Mouse (Mus musculus) embryonic stem cell, embryonic (primary cell): ENCODE data around the gene Diaph2.

Source experiments
- CTCF ChIA-PET, 4 experiments: fragments of 300-600 bp in 2 of 4; fragments of 350-600 bp in 2 of 4; sonication (Branson Sonifier 250); formaldehyde crosslinking; loops; one replicate each; lab custom pipeline; 2022; ENCODE audit warnings: inconsistent platforms in 2 of 4; lab: Charles Lee
- POLR2A ChIA-PET, 4 experiments: fragments of 300-600 bp in 2 of 4; fragments of 350-600 bp in 2 of 4; sonication (Branson Sonifier 250); formaldehyde crosslinking; loops; one replicate each; lab custom pipeline; 2022; ENCODE audit warnings: antibody characterized with exemption in 4 of 4, inconsistent platforms in 1 of 4; lab: Charles Lee

Diaph2 gene

GRCm38 (mm10) chrX:129749571-129750061, at the start of gene Diaph2:
Gene Diaph2, plus strand, starts transcription at chrX:129749742.
- ChIA-PET POLR2A (interaction anchor here (0.7 to 3.0 kb wide), 33 partner anchors 8 to 176 kb away, joined by 3 to 37 read pairs (median 5); no protein-coding TSS in a partner anchor), CTCF (interaction anchor here in 1 of 4 experiments (0.6 kb wide), 1 partner anchor 627 kb away, joined by 3 read pairs; no protein-coding TSS in a partner anchor)

GRCm38 (mm10) chrX:129701634-129702312, 47.8 kb upstream of the Diaph2 start:
- ChIA-PET CTCF (interaction anchor here in 1 of 4 experiments (0.7 kb wide), 1 partner anchor 93 kb away, joined by 9 read pairs; no protein-coding TSS in a partner anchor), POLR2A (interaction anchor here in 2 of 4 experiments (0.6 to 1.3 kb wide), 2 partner anchors 21 to 48 kb away, joined by 3 read pairs; partner anchors contain the start of gene Diaph2 (in 2 of the 2))

GRCm38 (mm10) chrX:129709656-129710055, 39.9 kb upstream of the Diaph2 start:
- CTCF ChIA-PET: no interaction called here
- POLR2A ChIA-PET: interaction anchor here in 1 of 4 experiments (0.6 kb wide), 1 partner anchor 40 kb away, joined by 3 read pairs; the partner anchor contains the start of gene Diaph2

- CTCF ChIA-PET: no interaction called here
- POLR2A ChIA-PET: interaction anchor here in 2 of 4 experiments (0.8 to 1.7 kb wide), 8 partner anchors 8 to 74 kb away, joined by 3 to 9 read pairs (median 4); partner anchors contain the start of gene Diaph2 (in 2 of the 2)
Measured at GRCm38 (mm10) chrX:129728717-129729220, 20.8 kb upstream of the Diaph2 start.

- CTCF ChIA-PET: no interaction called here
- POLR2A ChIA-PET: interaction anchor here in 2 of 4 experiments (1.0 to 1.9 kb wide), 6 partner anchors 8 to 19 kb away, joined by 3 to 10 read pairs (median 4); partner anchors contain the start of gene Diaph2 (in 1 of the 2)
Measured at GRCm38 (mm10) chrX:129736562-129736961, 13.0 kb upstream of the Diaph2 start.

DNA sequence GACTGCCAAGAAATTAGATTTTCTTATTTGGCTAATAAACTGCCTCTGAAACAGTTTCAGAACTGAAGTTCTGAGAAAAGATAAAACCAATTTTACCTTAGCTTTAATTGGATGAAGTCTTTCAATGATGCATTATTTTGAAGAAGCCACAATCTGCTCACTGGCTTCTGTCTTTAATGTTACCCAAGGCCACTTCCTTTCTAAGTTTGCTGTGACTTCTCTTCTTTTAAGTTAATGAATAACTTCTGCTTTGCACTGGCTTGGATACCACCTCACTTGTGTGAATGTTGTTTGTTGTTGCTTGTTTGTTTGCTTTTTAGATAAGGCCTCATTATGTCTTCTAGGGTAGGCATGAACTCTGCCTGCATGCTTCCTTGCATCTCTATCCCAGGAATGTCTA, 10.3 kb upstream of the Diaph2 start:
- ChIA-PET CTCF (no interaction called here), POLR2A (interaction anchor here in 1 of 4 experiments (1.0 kb wide), 1 partner anchor 11 kb away, joined by 3 read pairs; no protein-coding TSS in a partner anchor)

GRCm38 (mm10) chrX:129742981-129743380, 6.6 kb upstream of the Diaph2 start:
- ChIA-PET POLR2A (no interaction called here), CTCF (no interaction called here)

GRCm38 (mm10) chrX:129745976-129746375, 3.6 kb upstream of the Diaph2 start:
- ChIA-PET CTCF (no interaction called here), POLR2A (interaction anchor here in 2 of 4 experiments (0.6 to 2.7 kb wide), 13 partner anchors 8 to 57 kb away, joined by 3 to 17 read pairs (median 4); no protein-coding TSS in a partner anchor)

DNA sequence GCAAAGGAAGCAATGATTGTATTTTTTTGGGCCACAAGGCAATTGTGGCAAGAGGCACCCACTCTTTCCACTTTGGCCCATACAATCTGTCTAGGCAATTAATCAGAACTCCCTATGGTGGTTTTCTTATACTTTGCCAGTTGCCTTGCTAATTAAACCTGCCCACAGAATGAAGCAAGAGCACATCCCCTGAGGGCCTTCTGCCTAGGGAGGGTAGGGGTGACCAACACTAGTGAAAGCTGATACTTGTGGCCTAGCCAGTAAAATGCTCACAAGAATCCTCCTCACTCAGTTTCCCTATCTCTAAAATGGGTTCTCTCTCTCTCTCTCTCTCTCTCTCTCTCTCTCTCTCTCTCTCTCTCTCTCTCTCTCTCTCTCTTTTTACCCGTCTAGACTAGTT, 440 bp upstream of the Diaph2 start:
- CTCF ChIA-PET: no interaction called here
- POLR2A ChIA-PET: interaction anchor here (0.6 to 3.0 kb wide), 31 partner anchors 8 to 978 kb away, joined by 3 to 37 read pairs (median 5); no protein-coding TSS in a partner anchor

DNA sequence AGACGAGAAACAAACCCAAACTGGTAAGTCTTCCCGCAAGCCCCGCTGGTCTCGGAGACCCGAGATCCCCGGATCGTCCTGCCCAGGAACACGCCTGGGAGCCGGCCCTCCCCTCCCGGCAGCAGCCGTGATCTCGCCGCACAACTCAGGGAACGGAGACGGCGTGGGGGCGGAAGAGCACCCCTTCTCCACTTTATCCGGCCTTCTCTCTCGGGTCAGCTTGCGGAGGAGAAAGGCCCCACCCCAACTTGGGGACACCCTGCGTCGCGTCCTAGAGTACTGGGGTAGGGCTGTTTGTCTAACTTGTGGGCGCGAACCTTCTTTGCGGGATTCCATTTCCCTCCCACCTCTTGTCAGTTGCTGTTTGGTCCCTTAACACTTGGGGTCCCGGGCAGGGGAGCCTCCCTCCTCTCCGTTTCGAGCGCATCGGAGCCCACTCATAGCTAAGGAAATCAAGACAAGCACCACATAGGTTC, 590 bp downstream of the Diaph2 start:
- CTCF ChIA-PET: interaction anchor here in 1 of 4 experiments (0.6 kb wide), 1 partner anchor 627 kb away, joined by 3 read pairs; no protein-coding TSS in a partner anchor
- POLR2A ChIA-PET: interaction anchor here (0.7 to 3.0 kb wide), 33 partner anchors 8 to 416 kb away, joined by 3 to 37 read pairs (median 5); no protein-coding TSS in a partner anchor

GRCm38 (mm10) chrX:129750606-129751005, 1.1 kb downstream of the Diaph2 start:
- ChIA-PET CTCF (interaction anchor here in 1 of 4 experiments (0.5 kb wide), 1 partner anchor 97 kb away, joined by 5 read pairs; no protein-coding TSS in a partner anchor), POLR2A (interaction anchor here in 3 of 4 experiments (0.7 to 3.0 kb wide), 18 partner anchors 10 to 417 kb away, joined by 3 to 37 read pairs (median 8); no protein-coding TSS in a partner anchor)

- CTCF ChIA-PET: no interaction called here
- POLR2A ChIA-PET: interaction anchor here in 2 of 4 experiments (1.0 to 5.0 kb wide), 3 partner anchors 11 to 17 kb away, joined by 3 to 23 read pairs (median 3); no protein-coding TSS in a partner anchor
Measured at GRCm38 (mm10) chrX:129756606-129757005, 7.1 kb downstream of the Diaph2 start.

DNA sequence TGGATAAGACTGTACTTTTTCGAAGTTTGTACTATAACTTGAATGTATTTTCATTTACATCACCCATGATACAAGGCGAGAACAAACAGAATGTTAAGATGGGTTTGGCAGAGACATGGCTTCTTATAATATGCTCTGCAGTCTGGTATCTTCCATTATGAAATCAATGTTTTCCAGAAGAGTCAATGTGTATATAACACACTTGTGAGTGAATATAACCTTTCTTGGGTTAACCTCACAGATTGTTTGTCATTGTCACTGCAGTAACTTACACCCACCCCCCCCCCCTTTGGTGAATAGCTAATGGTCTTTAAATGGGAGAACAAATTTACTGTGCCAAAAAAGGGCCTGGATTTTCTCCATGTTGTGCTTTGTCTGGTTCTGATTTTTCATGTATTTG, 13.1 kb downstream of the Diaph2 start:
- ChIA-PET POLR2A (no interaction called here), CTCF (no interaction called here)

DNA sequence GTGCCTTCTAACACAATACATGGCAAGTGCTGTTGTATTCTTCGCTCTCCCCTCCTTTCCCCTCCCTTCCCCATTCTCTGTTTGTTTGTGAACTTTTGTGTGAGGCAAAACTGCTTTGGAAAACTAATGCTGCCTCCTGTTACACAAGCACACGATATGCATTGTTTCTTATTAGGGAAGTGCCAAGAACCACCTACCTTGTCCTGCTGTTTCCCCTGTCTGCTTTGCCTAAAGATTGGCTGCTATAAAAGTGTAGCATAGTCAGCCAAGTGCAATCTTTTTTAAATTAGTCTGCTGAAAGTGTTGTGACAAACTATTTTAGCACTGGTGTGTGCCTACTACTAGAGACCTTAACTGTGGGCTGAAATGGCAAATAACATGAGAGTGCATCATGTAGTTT, 15.8 kb downstream of the Diaph2 start:
- POLR2A ChIA-PET: no interaction called here
- CTCF ChIA-PET: no interaction called here

GRCm38 (mm10) chrX:129766811-129767210, 17.3 kb downstream of the Diaph2 start:
- POLR2A ChIA-PET: interaction anchor here in 1 of 4 experiments (2.2 kb wide), 1 partner anchor 11 kb away, joined by 5 read pairs; no protein-coding TSS in a partner anchor
- CTCF ChIA-PET: no interaction called here

GRCm38 (mm10) chrX:129770625-129771024, 21.1 kb downstream of the Diaph2 start:
- POLR2A ChIA-PET: no interaction called here
- CTCF ChIA-PET: no interaction called here

DNA sequence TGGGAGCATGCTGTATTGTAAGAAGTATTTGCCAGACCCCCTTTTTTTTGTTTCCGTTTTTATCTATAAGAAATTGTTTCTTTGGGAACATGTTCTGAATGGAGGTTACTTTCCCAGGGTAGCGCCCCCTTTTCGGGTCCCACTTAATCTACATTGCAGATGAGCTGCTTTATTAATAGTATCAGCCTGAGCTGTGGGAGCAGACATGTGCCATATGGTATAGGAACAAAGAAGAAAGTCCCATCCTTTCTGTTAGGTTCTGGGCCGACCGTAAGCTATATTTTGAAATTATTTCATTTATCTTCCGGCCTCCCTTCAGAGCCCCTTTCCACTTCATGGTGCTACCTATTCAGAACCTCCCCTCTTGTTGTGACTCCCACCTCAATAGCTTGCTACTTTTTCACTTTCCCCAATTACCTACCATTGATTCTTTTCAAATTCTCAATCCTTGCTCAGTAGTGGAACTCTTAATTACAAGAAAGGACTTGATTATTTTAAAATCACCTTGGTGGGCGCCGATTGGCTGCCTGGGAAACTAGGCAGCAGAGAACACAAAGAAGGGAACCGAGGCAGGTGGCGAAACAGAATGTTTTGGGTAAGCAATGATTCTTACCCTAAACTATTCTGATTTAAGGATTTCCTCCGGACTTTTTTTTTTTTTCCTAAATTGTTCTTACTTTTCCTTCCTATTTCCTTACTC, 24.2 kb downstream of the Diaph2 start:
- ChIA-PET POLR2A (interaction anchor here in 3 of 4 experiments (0.7 to 4.1 kb wide), 14 partner anchors 9 to 1185 kb away, joined by 3 to 37 read pairs (median 8); partner anchors contain the start of gene Diaph2 (in 3 of the 3)), CTCF (no interaction called here)

DNA sequence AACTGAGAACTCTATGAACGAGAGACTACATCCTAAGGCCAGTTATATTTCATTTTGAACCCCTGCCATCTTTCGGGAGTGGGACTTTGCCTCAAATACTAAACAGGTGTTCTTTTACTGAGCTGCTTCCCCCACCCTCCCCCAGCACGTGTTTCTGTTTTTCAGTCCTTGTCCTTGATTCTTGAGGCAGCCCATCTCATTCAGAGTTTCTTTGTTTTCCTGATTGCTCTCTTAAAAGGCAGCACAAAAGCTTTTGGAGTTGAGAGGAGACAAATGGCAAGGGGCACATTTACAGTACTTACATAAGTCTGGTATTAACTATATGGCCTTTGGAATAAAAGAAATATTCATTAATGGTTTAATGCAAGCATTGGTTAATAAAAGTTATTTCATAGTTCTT, 24.9 kb downstream of the Diaph2 start:
- ChIA-PET POLR2A (interaction anchor here (0.7 to 4.1 kb wide), 14 partner anchors 8 to 1186 kb away, joined by 3 to 37 read pairs (median 8); partner anchors contain the start of gene Diaph2 (in 4 of the 4)), CTCF (no interaction called here)
